Mouse (Mus musculus) kidney, embryonic 15.5 days (tissue): ENCODE data around the gene Nthl1. TPM values are rescaled to one million over a fixed set of nuclear protein-coding genes. Genes with fewer than 3 reads are reported as not detected.
A peak's percentile ranks its signal among the peaks of the same experiment; 100 is the strongest.

Experiments used
- ATAC-seq: fragments of 200-750 bp; cut with Nextera tagmentation; replicated peaks from 2 replicates; pipeline ENCODE4 v1.8.0; 2017; ENCODE audit warnings: moderate TSS enrichment; ENCODE audit not compliant: low FRiP score
- H3K27ac ChIP-seq: fragments of 300-500 bp; sonication (generic); 2 replicates; pipeline ENCODE4 v1.5.1; 2015; ENCODE audit warnings: mild to moderate bottlenecking, inconsistent platforms
- H3K27me3 ChIP-seq: fragments of 300-500 bp; sonication (generic); 2 replicates; pipeline ENCODE4 v1.6.1; 2015; ENCODE audit warnings: inconsistent platforms
- H3K36me3 ChIP-seq: fragments of 300-500 bp; sonication (generic); 2 replicates; pipeline ENCODE4 v1.6.1; 2015; ENCODE audit warnings: inconsistent platforms
- H3K4me1 ChIP-seq: fragments of 300-500 bp; sonication (generic); 2 replicates; pipeline ENCODE4 v1.6.1; 2015; ENCODE audit warnings: inconsistent platforms
- H3K4me2 ChIP-seq: fragments of 300-500 bp; sonication (generic); 2 replicates; pipeline ENCODE4 v1.6.1; 2015; ENCODE audit warnings: moderate library complexity, mild to moderate bottlenecking, inconsistent platforms
- H3K4me3 ChIP-seq: fragments of 300-500 bp; sonication (generic); replicated peaks from 2 replicates; pipeline ENCODE4 v1.5.1; 2015; ENCODE audit warnings: mild to moderate bottlenecking, inconsistent platforms
- H3K9ac ChIP-seq: fragments of 300-500 bp; sonication (generic); 2 replicates; pipeline ENCODE4 v1.6.1; 2015; ENCODE audit warnings: mild to moderate bottlenecking, inconsistent platforms
- H3K9me3 ChIP-seq: fragments of 300-500 bp; sonication (generic); replicated peaks from 2 replicates; pipeline ENCODE4 v1.6.1; 2016; ENCODE audit warnings: inconsistent platforms
- WGBS: fragments of 180-500 bp; shearing (Covaris S2); methylation state at CpG from one replicate; pipeline ENCODE4 v1.1.7; 2015; ENCODE audit warnings: mixed read lengths; 5-methylcytosine and 5-hydroxymethylcytosine counted together
- polyA plus RNA-seq: library from polyadenylated mRNA; unstranded; fragments of >200 nt; fragmentation: Nextera tagmentation; extraction: Ambion mirVana; gene quantifications from 2 replicates; pipeline ENCODE4 v1.2.1, GENCODE M21; 2015

The Nthl1 gene
- 20.0 and 20.6 TPM in 2 replicates for polyA plus RNA-seq

GRCm38 (mm10) chr17:24632167-24632812 lies at the start of gene Nthl1, which contains the start of gene Tsc2:
Nthl1 (plus strand) TSS chr17:24632680.
Tsc2 (minus strand) TSS chr17:24632630.
- Histone ChIP-seq H3K4me1 (peaks cover 30% of the 10 kb centered on the region), H3K27ac (peak within 1 kb of the TSS; percentile 94), H3K9ac (peak within 1 kb of the TSS; percentile 69), H3K36me3 (peaks cover 46% of the 10 kb centered on the region), H3K27me3 (no peaks in the 10 kb centered on the region), H3K4me2 (peak within 1 kb of the TSS; percentile 81), H3K4me3 (peak within 1 kb of the TSS; percentile 75), H3K9me3 (no peaks in the 10 kb centered on the region)
- ATAC-seq = peak; percentile 86
- 1% methylated on average over 51 of the region's 51 CpGs for WGBS

- 61% methylated on average over 5 of the region's 5 CpGs for WGBS
- Histone ChIP-seq H3K9me3 (no peaks in the 10 kb centered on the region), H3K4me2 (no peak overlapping the region), H3K36me3 (peaks cover 92% of the 10 kb centered on the region), H3K27ac (no peak overlapping the region), H3K4me3 (no peak overlapping the region), H3K9ac (no peak overlapping the region), H3K27me3 (no peaks in the 10 kb centered on the region), H3K4me1 (no peaks in the 10 kb centered on the region)
- ATAC-seq = no peak
These were observed 48.6 kb upstream of the Nthl1 start for GRCm38 (mm10) chr17:24583599-24584460.

GRCm38 (mm10) chr17:24584520-24584919 lies 48.0 kb upstream of the Nthl1 start:
- peaks cover 90% of the 10 kb centered on the region for H3K36me3 ChIP-seq
- no peaks in the 10 kb centered on the region for H3K9me3 ChIP-seq
- no peak overlapping the region for H3K4me3 ChIP-seq
- no peak overlapping the region for H3K27ac ChIP-seq
- no peak overlapping the region for H3K9ac ChIP-seq
- no peaks in the 10 kb centered on the region for H3K27me3 ChIP-seq
- no peaks in the 10 kb centered on the region for H3K4me1 ChIP-seq
- no peak overlapping the region for H3K4me2 ChIP-seq
- WGBS = 88% methylated on average over 3 of the region's 3 CpGs
- no peak for ATAC-seq

- H3K27ac ChIP-seq = no peak overlapping the region
- H3K27me3 ChIP-seq = no peaks in the 10 kb centered on the region
- H3K4me1 ChIP-seq = no peaks in the 10 kb centered on the region
- peaks cover 88% of the 10 kb centered on the region for H3K36me3 ChIP-seq
- H3K9me3 ChIP-seq = no peaks in the 10 kb centered on the region
- 98% methylated on average over 4 of the region's 4 CpGs for WGBS
- no peak overlapping the region for H3K4me3 ChIP-seq
- ATAC-seq = no peak
- H3K9ac ChIP-seq = no peak overlapping the region
- H3K4me2 ChIP-seq = no peak overlapping the region
These were observed 45.9 kb upstream of the Nthl1 start for GRCm38 (mm10) chr17:24586532-24586931.

GRCm38 (mm10) chr17:24590943-24591342 lies 41.5 kb upstream of the Nthl1 start:
- H3K4me1 ChIP-seq = no peaks in the 10 kb centered on the region
- no peak overlapping the region for H3K9ac ChIP-seq
- 91% methylated on average over 3 of the region's 3 CpGs for WGBS
- H3K4me3 ChIP-seq = no peak overlapping the region
- no peak overlapping the region for H3K4me2 ChIP-seq
- no peaks in the 10 kb centered on the region for H3K9me3 ChIP-seq
- peaks cover 91% of the 10 kb centered on the region for H3K36me3 ChIP-seq
- ATAC-seq = no peak
- H3K27ac ChIP-seq = no peak overlapping the region
- H3K27me3 ChIP-seq = no peaks in the 10 kb centered on the region

GRCm38 (mm10) chr17:24591695-24592094 lies 40.8 kb upstream of the Nthl1 start:
- Histone ChIP-seq H3K27me3 (no peaks in the 10 kb centered on the region), H3K4me1 (no peaks in the 10 kb centered on the region), H3K4me3 (no peak overlapping the region), H3K4me2 (no peak overlapping the region), H3K27ac (no peak overlapping the region), H3K9ac (no peak overlapping the region), H3K36me3 (peaks cover 91% of the 10 kb centered on the region), H3K9me3 (no peaks in the 10 kb centered on the region)
- WGBS = 96% methylated on average over 5 of the region's 5 CpGs
- ATAC-seq = no peak

GRCm38 (mm10) chr17:24593248-24593647 lies 39.2 kb upstream of the Nthl1 start:
- WGBS = 90% methylated on average over 5 of the region's 5 CpGs
- H3K4me2 ChIP-seq = no peak overlapping the region
- H3K4me1 ChIP-seq = no peaks in the 10 kb centered on the region
- H3K27ac ChIP-seq = no peak overlapping the region
- H3K27me3 ChIP-seq = no peaks in the 10 kb centered on the region
- no peaks in the 10 kb centered on the region for H3K9me3 ChIP-seq
- ATAC-seq = no peak
- no peak overlapping the region for H3K9ac ChIP-seq
- no peak overlapping the region for H3K4me3 ChIP-seq
- H3K36me3 ChIP-seq = peaks cover 93% of the 10 kb centered on the region

GRCm38 (mm10) chr17:24593992-24594890 lies 38.2 kb upstream of the Nthl1 start:
- Histone ChIP-seq H3K4me1 (no peaks in the 10 kb centered on the region), H3K27ac (no peak overlapping the region), H3K27me3 (no peaks in the 10 kb centered on the region), H3K36me3 (peaks cover 98% of the 10 kb centered on the region), H3K9me3 (no peaks in the 10 kb centered on the region), H3K4me3 (no peak overlapping the region), H3K4me2 (no peak overlapping the region), H3K9ac (no peak overlapping the region)
- ATAC-seq = no peak
- WGBS = 91% methylated on average over 26 of the region's 26 CpGs

- Histone ChIP-seq H3K4me1 (no peaks in the 10 kb centered on the region), H3K4me3 (no peak overlapping the region), H3K27ac (no peak overlapping the region), H3K4me2 (no peak overlapping the region), H3K9me3 (no peaks in the 10 kb centered on the region), H3K36me3 (peaks cover 100% of the 10 kb centered on the region), H3K27me3 (no peaks in the 10 kb centered on the region), H3K9ac (no peak overlapping the region)
- 74% methylated on average over 17 of the region's 17 CpGs for WGBS
- no peak for ATAC-seq
These were observed 37.1 kb upstream of the Nthl1 start for GRCm38 (mm10) chr17:24595126-24596072.

GRCm38 (mm10) chr17:24596073-24596466 lies 36.4 kb upstream of the Nthl1 start:
- ATAC-seq = no peak
- Histone ChIP-seq H3K36me3 (peaks cover 100% of the 10 kb centered on the region), H3K4me3 (no peak overlapping the region), H3K4me2 (no peak overlapping the region), H3K9ac (no peak overlapping the region), H3K27me3 (no peaks in the 10 kb centered on the region), H3K27ac (no peak overlapping the region), H3K4me1 (no peaks in the 10 kb centered on the region), H3K9me3 (no peaks in the 10 kb centered on the region)
- WGBS = 77% methylated on average over 5 of the region's 5 CpGs
